Mouse (Mus musculus) spleen, postnatal 10 days (tissue): ENCODE results near the gene Slc7a11.
A peak's percentile ranks its signal among the peaks of the same experiment; 100 is the strongest.

Experiments
- DNase-seq, 2 experiments: peaks; one replicate each; pipeline ENCODE4 v3.0.0; 2021 to 2022; ENCODE audit warnings: low spot score in 2 of 2

Gene Slc7a11

DNA sequence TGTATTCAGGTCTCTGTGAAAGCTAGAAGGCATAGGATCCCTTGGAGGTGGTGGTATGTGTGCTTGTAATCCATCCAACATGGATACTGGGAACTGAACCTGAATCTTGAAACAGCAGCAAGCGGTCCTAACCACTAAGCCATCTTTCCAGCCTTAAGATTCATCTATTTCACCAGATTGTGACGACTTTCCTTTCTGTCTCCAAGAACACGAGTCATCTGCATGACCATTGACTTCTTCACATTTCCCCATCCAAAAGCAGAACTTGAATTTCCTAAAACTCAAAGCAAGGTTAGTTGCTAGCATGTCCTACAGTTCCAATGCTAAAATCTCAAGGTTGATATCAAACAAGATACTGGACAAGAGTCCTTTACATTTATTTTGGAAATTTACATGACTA lies 37.5 kb downstream of the Slc7a11 start:
- no peak for DNase-seq

GRCm38 (mm10) chr3:50388786-50389185 lies 54.6 kb downstream of the Slc7a11 start:
- DNase-seq, result no peak

DNA sequence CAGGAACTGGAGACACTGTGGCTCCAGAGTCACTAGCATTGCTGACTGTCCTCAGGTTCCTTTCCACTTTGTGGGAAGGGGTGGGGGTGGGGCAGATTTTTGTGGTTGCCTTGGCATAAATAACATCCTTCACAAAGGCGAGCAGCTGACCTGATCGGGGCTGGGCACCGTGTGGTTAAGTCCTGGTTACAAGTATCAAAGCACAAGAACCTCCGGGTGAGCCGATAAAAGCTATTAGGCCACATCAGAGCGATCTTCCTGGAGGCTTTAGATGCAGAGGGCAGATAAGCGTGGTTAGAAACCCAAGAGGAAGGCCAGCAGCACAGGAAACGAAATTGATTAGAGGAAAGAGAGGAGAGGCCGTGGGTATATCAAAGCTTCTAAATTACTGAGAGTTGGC lies 55.1 kb downstream of the Slc7a11 start:
- DNase-seq, result no peak

DNA sequence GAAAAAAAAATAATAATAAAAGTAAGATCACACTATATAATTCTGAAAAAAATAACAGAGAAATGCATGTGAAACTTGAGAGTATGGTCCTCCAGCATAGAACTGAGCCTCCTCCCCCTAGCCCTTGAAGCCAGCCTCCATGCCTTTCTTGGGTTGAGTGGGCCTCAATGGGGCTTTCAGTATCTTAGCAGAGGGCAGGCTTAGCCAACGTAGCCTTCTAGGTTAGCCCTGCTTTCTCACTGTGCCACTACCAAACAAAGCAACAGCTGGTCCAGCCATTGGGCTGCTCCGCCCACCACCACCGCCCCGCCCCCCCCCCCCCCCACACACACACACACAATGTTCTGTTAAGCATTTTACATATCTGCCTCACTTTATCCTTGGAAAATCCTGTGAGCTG lies 56.1 kb downstream of the Slc7a11 start:
- no peak for DNase-seq

DNA sequence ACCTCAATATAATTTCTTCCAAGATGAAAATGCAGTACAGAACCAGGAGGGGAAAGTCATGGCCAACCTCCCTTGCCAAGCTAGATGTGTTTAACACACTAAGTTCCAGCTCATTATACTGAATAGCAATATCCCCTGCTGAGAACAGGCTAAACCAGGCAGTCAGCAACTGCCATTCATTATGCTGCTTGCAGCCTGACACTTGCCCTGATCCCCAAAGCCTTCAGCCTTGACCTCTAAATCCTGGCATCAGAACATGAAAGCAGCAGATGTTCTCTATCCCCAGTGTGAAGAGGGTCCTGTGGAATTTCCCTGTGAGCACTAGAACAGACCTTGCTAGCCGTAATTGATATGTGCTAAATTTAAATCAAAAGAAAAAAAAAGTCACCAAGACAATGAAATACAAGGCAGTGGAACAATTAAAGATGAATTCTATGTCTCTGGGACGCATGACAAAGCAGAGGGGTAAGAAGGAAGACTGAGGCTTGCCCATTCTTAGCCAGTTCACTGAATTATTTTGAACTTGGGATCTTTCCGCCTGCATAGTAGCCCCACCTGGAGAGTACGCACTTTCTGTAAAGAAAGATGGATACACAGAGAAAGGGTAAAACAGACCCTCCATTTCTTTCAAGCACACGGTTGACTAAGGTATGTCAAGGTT lies 56.7 kb downstream of the Slc7a11 start:
- no peak for DNase-seq

GRCm38 (mm10) chr3:50386066-50386465 lies 57.3 kb downstream of the Slc7a11 start:
- DNase-seq, result no peak

GRCm38 (mm10) chr3:50382729-50383128 lies 60.7 kb downstream of the Slc7a11 start:
- DNase-seq, result no peak

GRCm38 (mm10) chr3:50381861-50382693 lies 61.3 kb downstream of the Slc7a11 start:
- no peak for DNase-seq

DNA sequence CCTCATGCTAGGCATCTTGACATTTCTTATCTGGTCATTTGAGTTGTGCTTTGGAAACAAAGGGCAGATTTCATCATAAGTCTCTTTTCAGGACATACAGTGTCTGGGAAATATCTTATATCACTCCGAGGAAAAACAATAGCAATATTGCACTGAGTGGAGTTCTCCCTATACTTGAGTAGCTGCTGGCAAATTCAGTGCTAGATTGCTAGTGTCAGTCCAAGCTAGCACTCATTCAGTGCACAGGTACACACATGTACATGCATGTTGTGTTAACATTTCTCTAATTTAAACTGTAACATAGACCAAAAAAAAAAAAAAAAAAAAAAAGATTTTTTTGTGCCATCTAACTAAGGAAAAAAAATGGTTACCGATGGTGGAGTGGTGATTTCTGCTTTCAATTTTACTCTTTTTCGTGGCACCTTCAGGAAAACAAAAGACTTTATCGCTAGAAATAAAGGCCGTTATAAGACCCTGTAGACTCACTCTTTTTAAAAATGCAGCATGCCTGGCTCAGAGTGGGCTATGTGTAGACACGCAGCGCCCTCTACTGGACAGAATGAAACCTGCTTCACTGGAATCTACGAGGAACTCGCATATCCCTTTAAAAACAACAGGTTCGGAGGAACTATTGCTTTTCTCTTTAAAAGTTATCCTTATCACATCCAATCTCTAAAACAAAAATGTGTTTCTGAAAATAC lies 62.1 kb downstream of the Slc7a11 start:
- peak; percentile 36 to 74 for DNase-seq

DNA sequence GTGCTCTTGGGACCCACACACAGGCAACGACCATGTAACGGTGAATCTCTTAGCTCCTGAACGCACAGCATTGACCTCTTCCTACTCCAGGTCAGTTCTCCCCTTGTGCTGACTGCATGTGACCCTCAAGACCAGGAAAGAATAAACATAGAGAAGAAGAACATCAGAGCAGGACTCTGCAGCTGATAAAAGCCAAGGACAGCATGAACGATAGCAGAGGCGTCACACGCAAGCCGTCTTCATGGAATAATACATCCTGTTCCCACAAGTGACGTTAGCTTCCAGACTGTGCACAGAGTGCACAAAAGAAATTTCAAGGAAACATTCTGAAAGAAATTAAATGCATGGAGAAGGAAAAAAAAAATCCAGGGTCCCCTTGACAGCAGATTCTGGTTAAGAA lies 63.5 kb downstream of the Slc7a11 start:
- no peak for DNase-seq

- DNase-seq, result no peak
Observed at GRCm38 (mm10) chr3:50375477-50375876, 67.9 kb downstream of the Slc7a11 start.

DNA sequence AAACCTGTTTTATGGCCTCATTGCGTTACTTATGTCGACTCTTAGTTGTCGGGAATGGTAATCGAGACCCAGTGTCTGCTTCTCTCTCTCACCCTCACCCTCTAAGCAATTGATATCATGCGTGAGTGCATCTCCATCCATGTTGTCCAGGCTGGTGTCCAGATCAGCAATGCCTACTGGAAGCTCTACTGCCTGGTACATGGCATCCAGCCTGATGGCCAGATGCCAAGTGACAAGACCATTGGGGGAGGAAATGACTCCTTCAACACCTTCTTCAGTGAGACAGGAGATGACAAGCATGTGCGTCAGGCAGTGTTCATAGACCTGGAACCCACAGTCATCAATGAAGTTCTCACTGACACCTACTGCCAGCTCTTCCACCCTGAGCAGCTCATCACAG lies 73.6 kb downstream of the Slc7a11 start:
- DNase-seq, result no peak

DNA sequence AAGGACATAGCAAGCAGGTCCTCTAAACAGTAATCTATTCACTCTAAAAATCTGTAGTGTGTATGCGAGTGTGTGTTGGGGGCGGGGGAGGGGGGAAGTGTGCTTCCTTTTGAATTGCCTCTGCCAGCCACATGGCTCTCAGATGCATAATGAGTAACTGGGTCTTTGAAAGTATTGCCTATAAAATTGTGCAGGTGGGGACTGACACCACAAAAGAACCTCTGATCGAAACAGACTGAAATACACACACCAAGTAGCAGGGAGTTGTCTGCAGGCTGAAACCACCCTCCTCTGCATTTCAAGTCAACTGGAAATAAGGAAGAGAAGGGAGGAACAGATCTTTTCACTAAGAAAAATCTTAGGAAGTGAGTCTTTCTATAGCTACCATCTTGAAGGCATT lies 76.2 kb downstream of the Slc7a11 start:
- no peak for DNase-seq

DNA sequence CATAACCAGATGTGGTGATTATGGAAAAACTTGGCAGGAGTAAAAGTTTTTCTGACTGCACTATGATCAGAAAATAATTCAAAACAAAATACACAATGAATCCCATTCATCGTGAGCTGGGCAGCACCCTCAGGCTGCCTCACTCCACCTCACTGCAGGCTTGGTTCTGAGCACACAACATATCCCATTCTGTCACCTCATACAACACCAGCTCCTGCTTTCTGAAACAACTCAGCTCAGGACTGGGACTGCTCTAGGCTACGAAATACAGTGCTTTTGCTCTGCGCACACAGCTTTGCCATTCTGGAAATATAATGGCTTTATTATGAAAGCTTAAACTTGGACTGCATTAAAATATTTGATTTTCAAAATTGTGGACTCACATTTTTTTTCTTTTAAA lies 79.8 kb downstream of the Slc7a11 start:
- no peak for DNase-seq

- DNase-seq, result no peak
Observed at GRCm38 (mm10) chr3:50347081-50347480, 96.3 kb downstream of the Slc7a11 start.

GRCm38 (mm10) chr3:50344411-50344810 lies 99.0 kb downstream of the Slc7a11 start:
- no peak for DNase-seq

DNA sequence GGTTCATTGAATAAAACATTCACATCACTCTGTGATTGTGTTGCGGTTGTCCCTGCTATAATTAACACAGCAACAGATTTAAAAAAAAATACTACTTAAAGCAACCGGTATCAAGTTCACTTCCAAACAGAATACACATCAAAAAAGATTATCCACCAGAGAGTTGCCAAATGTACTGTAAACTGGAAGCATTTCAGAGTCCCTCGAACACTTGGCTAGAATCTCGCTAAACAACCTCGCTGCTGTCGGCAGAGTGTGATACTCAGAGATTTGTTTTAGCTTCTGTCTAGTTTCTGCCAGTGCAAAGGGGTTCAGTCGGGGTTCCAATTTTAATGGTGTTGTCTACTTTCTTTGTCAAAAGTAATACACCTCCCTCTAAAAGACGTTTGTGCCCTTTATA lies 118.9 kb downstream of the Slc7a11 start:
- DNase-seq, result no peak

DNA sequence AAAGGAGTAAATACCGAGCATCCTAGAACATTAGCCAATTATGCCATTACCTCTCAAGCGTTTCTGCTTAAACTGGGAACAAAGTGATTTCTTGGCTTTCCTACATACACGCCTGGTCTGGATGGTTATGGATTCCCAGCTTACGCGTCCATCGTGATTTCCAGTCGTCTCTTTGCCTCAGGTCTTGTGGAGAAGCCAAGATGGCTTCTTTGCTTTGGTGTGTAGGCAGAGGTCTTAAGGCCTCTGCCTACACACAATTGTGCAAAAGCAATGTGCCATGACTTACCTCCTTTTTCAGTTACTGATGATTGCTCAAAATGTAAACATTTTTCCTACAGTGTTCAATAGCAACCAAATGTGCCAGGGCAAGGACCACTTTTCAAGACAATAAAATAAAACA lies 119.5 kb downstream of the Slc7a11 start:
- no peak for DNase-seq

- no peak for DNase-seq
Observed at GRCm38 (mm10) chr3:50320862-50321261, 122.6 kb downstream of the Slc7a11 start.

DNA sequence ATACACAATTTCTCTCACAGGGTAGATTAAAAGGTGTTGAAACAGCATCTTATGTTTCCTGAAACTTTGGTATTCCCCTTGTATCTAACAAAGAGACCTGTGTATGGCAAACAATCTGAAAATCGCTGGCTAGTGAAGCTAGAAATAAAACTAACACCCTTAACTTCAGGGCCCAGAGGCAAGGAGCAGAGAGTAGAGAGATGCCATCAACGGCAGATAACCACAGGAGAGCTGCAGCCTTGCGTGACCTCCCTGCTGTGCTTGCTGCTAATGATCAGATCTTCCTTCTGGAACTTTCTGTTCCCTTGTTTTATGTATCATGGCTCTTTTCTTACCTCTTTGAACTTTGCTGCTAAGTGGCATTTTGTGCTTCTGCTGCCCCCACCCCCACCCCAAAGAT lies 125.3 kb downstream of the Slc7a11 start:
- DNase-seq, result no peak

DNA sequence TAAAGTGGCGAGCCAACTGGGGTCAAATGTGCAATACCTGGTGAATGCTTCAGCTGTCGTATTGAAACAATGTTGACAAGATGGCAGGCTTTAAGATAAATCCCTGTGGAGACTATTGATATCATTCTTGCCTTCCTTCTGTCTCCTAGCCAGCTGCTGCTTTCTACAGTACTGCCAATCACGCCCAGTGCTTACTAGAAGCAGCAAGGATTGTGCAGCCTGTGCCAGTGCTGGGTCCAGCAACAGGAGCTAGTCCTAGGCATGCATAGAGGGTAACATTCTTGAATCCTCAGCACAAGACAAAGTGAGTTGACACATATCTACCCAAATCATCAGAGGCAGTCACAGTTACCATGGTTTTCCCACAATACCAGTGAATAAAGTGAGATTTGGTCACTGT lies 129.6 kb downstream of the Slc7a11 start:
- DNase-seq, result no peak
